In the genomic region with DNA sequence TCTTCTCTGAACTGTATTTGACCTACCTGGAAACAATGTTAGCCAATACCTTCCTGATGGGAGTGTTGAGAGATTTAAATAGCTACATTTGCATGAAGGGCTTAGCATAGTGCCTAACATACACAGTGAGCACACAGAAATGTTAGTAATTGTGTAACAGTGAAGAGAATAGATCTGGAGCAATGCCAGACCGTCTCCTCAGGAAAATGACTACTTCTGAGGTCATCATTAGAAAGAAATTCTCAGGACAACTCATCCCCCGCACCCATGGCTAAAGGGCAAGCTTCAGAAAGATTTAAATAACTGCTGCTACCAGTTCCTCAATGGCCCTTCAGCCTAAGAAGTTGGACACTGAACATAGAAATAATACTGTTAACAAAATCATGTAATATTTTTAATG, we compare ENCODE assay signal across 18 mouse cellular contexts.
DNase-seq lines count a peak whose midpoint lies in the region; TF ChIP-seq lines count a peak whose summit lies in the region.
"Had no signal": no experiment of that assay in that cellular context is flagged by ENCODE, and none has a peak within 500 bp of the region (broad histone marks: within the 10 kb centered on the region; RNA-seq: fewer than 3 reads in every experiment).

No protein-coding gene starts in this region.

- peaks cover 3% of the 10 kb centered on the region; the same call in 1 of the 2 replicates for H3K4me1 ChIP-seq in forebrain, embryonic 10.5 days
- H3K4me1 ChIP-seq: embryonic facial prominence, embryonic 12.5 days; heart, embryonic 12.5 days; hindbrain, embryonic 10.5 days; kidney, embryonic 15.5 days had no signal

- H3K79me2 ChIP-seq in C2C12 (ENCODE audit: control insufficient read depth, insufficient read depth) = no peaks in the 10 kb centered on the region

- TF ChIP-seq CTCF in C2C12 (IDR thresholded peaks at IDR 0.05; ENCODE audit: control insufficient read depth, insufficient read depth, insufficient read length) = no peak

- DNase-seq in adrenal gland, postnatal 14 days = peak; percentile 16
- DNase-seq in adrenal gland, postnatal 25 days = no peak
- DNase-seq in NIH3T3 (ENCODE audit: low read depth) = peak; percentile 9
- DNase-seq in brain, adult 2 months (ENCODE audit: low read depth, low spot score) = peak; percentile 18
- no peak for DNase-seq in T-cell, adult 2 months (ENCODE audit: low spot score)
- DNase-seq in forebrain, embryonic 10.5 days (ENCODE audit: extremely low spot score, low spot score) = no peak
- DNase-seq: forebrain, postnatal 0 days; gastrocnemius, postnatal 14 days; heart, adult 2 months; kidney, adult 2 months had no signal

- H3ac ChIP-seq in C2C12 (ENCODE audit: control insufficient read depth, insufficient read length, low read depth) = no peak overlapping the region

- H3K27me3 ChIP-seq in C2C12 (ENCODE audit: control insufficient read depth, insufficient read depth, insufficient read length) = no peaks in the 10 kb centered on the region
- H3K27me3 ChIP-seq in forebrain, embryonic 10.5 days (ENCODE audit: poor library complexity, severe bottlenecking) = no peaks in the 10 kb centered on the region
- H3K27me3 ChIP-seq: CH12.LX; embryonic facial prominence, embryonic 12.5 days; forebrain, embryonic 13.5 days; heart, embryonic 12.5 days; kidney, embryonic 15.5 days had no signal

- 80% methylated on average over 2 of the region's 2 CpGs for WGBS in forebrain, embryonic 10.5 days

- no peaks in the 10 kb centered on the region for H3K79me3 ChIP-seq in C2C12 (ENCODE audit: low read depth)

- no peaks in the 10 kb centered on the region for H3K9me3 ChIP-seq in forebrain, embryonic 10.5 days
- H3K9me3 ChIP-seq: embryonic facial prominence, embryonic 12.5 days; forebrain, embryonic 13.5 days; heart, embryonic 12.5 days; hindbrain, embryonic 10.5 days; kidney, embryonic 15.5 days had no signal

- H3K4me3 ChIP-seq in C2C12 (ENCODE audit: insufficient read depth, poor library complexity, severe bottlenecking) = no peak overlapping the region
- H3K4me3 ChIP-seq in forebrain, embryonic 10.5 days = no peak overlapping the region
- H3K4me3 ChIP-seq: embryonic facial prominence, embryonic 12.5 days; forebrain, embryonic 13.5 days; heart, adult 2 months; heart, embryonic 12.5 days; hindbrain, embryonic 10.5 days; kidney, embryonic 15.5 days had no signal

- no peaks in the 10 kb centered on the region for H3K36me3 ChIP-seq in C2C12 (ENCODE audit: control insufficient read depth, insufficient read depth)
- no peaks in the 10 kb centered on the region for H3K36me3 ChIP-seq in forebrain, embryonic 10.5 days (replicated peaks)
- H3K36me3 ChIP-seq: embryonic facial prominence, embryonic 12.5 days; heart, embryonic 12.5 days; hindbrain, embryonic 10.5 days; kidney, embryonic 15.5 days had no signal

- no peak overlapping the region for H3K27ac ChIP-seq in forebrain, embryonic 10.5 days
- H3K27ac ChIP-seq: embryonic facial prominence, embryonic 12.5 days; forebrain, embryonic 13.5 days; heart, adult 2 months; hindbrain, embryonic 10.5 days; hindbrain, embryonic 14.5 days; kidney, embryonic 15.5 days had no signal

TF ChIP-seq in C2C12, 6 proteins besides CTCF, POLR2A, EP300 and RAD21:
- TF ChIP-seq CEBPB (IDR thresholded peaks at IDR 0.05; ENCODE audit: low read depth) = peak; percentile 50
- no peak for TF ChIP-seq MYOG (IDR thresholded peaks at IDR 0.05; ENCODE audit: control insufficient read depth, extremely low read depth, insufficient read length)
- TF ChIP-seq MYOD1 (IDR thresholded peaks at IDR 0.05; ENCODE audit: control insufficient read depth, insufficient read length, low read depth) = no peak

Comparison
In these comparisons a context has a peak if more than half of its experiments do, and no peak if none do; other contexts are left out.
1. DNase-seq: peak in adrenal gland, postnatal 14 days (single experiment), NIH3T3 (single experiment) and brain, adult 2 months (single experiment); none in adrenal gland, postnatal 25 days (single experiment), T-cell, adult 2 months (single experiment) and forebrain, embryonic 10.5 days (single experiment).